Mouse (Mus musculus) cerebellum, adult (tissue): ENCODE data around the gene Rab3il1.

Experiments
- ATAC-seq: cut with Nextera tagmentation; 2 replicates; pipeline ENCODE4 v1.9.2; 2017; ENCODE audit warnings: mild to moderate bottlenecking, moderate library complexity, mixed read lengths; ENCODE audit not compliant: insufficient number of reproducible peaks, low FRiP score, low TSS enrichment

The Rab3il1 gene

GRCm38 (mm10) chr19:10037534-10037933 lies 36.1 kb downstream of the Rab3il1 start:
- ATAC-seq = no peak

GRCm38 (mm10) chr19:10038364-10038763 lies 36.9 kb downstream of the Rab3il1 start:
- ATAC-seq = no peak

- no peak for ATAC-seq
These were observed 37.4 kb downstream of the Rab3il1 start for GRCm38 (mm10) chr19:10038910-10039309.

- ATAC-seq = no peak
These were observed 38.1 kb downstream of the Rab3il1 start for GRCm38 (mm10) chr19:10039615-10040014.

- ATAC-seq = peak; percentile 64
These were observed 39.5 kb downstream of the Rab3il1 start for GRCm38 (mm10) chr19:10040866-10041387.

- ATAC-seq = peak; percentile 74
These were observed 40.1 kb downstream of the Rab3il1 start, which contains the start of gene Fads3 for GRCm38 (mm10) chr19:10041388-10042148. Fads3 (plus strand) TSS chr19:10041569.

- ATAC-seq = no peak
These were observed 40.8 kb downstream of the Rab3il1 start for GRCm38 (mm10) chr19:10042232-10042631.

- ATAC-seq = no peak
These were observed 41.3 kb downstream of the Rab3il1 start for GRCm38 (mm10) chr19:10042816-10043215.

GRCm38 (mm10) chr19:10043643-10044042 lies 42.2 kb downstream of the Rab3il1 start:
- no peak for ATAC-seq

GRCm38 (mm10) chr19:10045707-10046106 lies 44.2 kb downstream of the Rab3il1 start:
- no peak for ATAC-seq

GRCm38 (mm10) chr19:10046346-10046745 lies 44.9 kb downstream of the Rab3il1 start:
- ATAC-seq = no peak

GRCm38 (mm10) chr19:10046983-10047382 lies 45.5 kb downstream of the Rab3il1 start:
- no peak for ATAC-seq

- no peak for ATAC-seq
These were observed 48.1 kb downstream of the Rab3il1 start for GRCm38 (mm10) chr19:10049533-10049932.

GRCm38 (mm10) chr19:10050438-10050837 lies 49.0 kb downstream of the Rab3il1 start:
- ATAC-seq = no peak

GRCm38 (mm10) chr19:10052698-10053097 lies 51.2 kb downstream of the Rab3il1 start:
- no peak for ATAC-seq

- no peak for ATAC-seq
These were observed 52.3 kb downstream of the Rab3il1 start for GRCm38 (mm10) chr19:10053692-10054260.

- ATAC-seq = no peak
These were observed 53.0 kb downstream of the Rab3il1 start for GRCm38 (mm10) chr19:10054361-10055075.

- no peak for ATAC-seq
These were observed 53.8 kb downstream of the Rab3il1 start for GRCm38 (mm10) chr19:10055261-10055660.

GRCm38 (mm10) chr19:10055783-10056660 lies 54.6 kb downstream of the Rab3il1 start:
- no peak for ATAC-seq

- ATAC-seq = no peak
These were observed 55.2 kb downstream of the Rab3il1 start for GRCm38 (mm10) chr19:10056686-10057085.
